Mouse (Mus musculus): ENCODE measurements around the gene Srp68. TPM values are rescaled to one million over a fixed set of nuclear protein-coding genes. Genes with fewer than 3 reads are reported as not detected.

Gene Srp68
- polyA plus RNA-seq, 1 experiment: 101 TPM

- Histone ChIP-seq H3K4me1 (ENCODE audit: control insufficient read depth, insufficient read depth, low read length) (peaks cover 3% of the 10 kb centered on the region), H3K9ac (ENCODE audit: low read depth, poor library complexity, severe bottlenecking) (no peak overlapping the region), H3K36me3 (ENCODE audit: control insufficient read depth, insufficient read depth, low read length, poor library complexity, severe bottlenecking) (no peaks in the 10 kb centered on the region), H3K9me3 (replicated peaks; ENCODE audit: control insufficient read depth, insufficient read depth, low read length, poor library complexity, severe bottlenecking) (no peaks in the 10 kb centered on the region), H3K27me3 (ENCODE audit: control insufficient read depth, insufficient read depth, low read length, poor library complexity, severe bottlenecking) (no peaks in the 10 kb centered on the region), H3K27ac (ENCODE audit: insufficient read depth, low read length) (no peak overlapping the region), H3K4me3 (ENCODE audit: low read depth, low read length) (no peak overlapping the region)
- TF ChIP-seq EP300 (IDR thresholded peaks at IDR 0.05; ENCODE audit: insufficient read depth, low read depth, low read length) (no peak), CTCF (IDR thresholded peaks at IDR 0.05; ENCODE audit: low read depth, low read length) (peak; percentile 76)
These were observed 58.8 kb downstream of the Srp68 start for GRCm38 (mm10) chr11:116215181-116215580.

- no peak for TF ChIP-seq CTCF (IDR thresholded peaks at IDR 0.05; ENCODE audit: low read depth, low read length)
- Histone ChIP-seq H3K4me1 (ENCODE audit: control insufficient read depth, insufficient read depth, low read length) (peaks cover 3% of the 10 kb centered on the region), H3K4me3 (ENCODE audit: low read depth, low read length) (no peak overlapping the region), H3K36me3 (ENCODE audit: control insufficient read depth, insufficient read depth, low read length, poor library complexity, severe bottlenecking) (no peaks in the 10 kb centered on the region), H3K27ac (ENCODE audit: insufficient read depth, low read length) (no peak overlapping the region), H3K9ac (ENCODE audit: low read depth, poor library complexity, severe bottlenecking) (no peak overlapping the region), H3K27me3 (ENCODE audit: control insufficient read depth, insufficient read depth, low read length, poor library complexity, severe bottlenecking) (no peaks in the 10 kb centered on the region), H3K9me3 (replicated peaks; ENCODE audit: control insufficient read depth, insufficient read depth, low read length, poor library complexity, severe bottlenecking) (no peaks in the 10 kb centered on the region)
These were observed 60.0 kb downstream of the Srp68 start for GRCm38 (mm10) chr11:116213877-116214510.

DNA sequence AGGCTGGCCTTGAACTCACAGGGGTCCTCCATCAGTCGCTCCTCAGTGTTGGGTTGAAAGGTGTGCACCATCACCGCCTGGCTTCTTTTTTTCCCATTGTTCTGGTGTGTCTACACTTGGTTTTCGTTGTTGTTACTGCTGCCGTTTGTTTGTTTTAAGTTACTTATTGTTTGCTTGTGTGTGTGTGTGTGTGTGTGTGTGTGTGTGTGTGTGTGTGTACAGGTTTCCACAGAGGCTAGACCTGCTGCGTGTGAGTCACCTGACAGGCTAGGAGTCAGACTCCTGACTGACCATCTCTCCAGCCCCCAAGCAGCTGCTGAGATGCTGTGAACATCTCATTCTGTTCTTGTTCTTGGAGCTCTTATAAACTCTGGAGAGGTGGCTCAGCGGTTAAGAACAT lies 61.2 kb downstream of the Srp68 start:
- peaks cover 3% of the 10 kb centered on the region for H3K4me1 ChIP-seq (ENCODE audit: control insufficient read depth, insufficient read depth, low read length)
- no peaks in the 10 kb centered on the region for H3K36me3 ChIP-seq (ENCODE audit: control insufficient read depth, insufficient read depth, low read length, poor library complexity, severe bottlenecking)
- H3K4me3 ChIP-seq (ENCODE audit: low read depth, low read length): no peak overlapping the region
- H3K27me3 ChIP-seq (ENCODE audit: control insufficient read depth, insufficient read depth, low read length, poor library complexity, severe bottlenecking): no peaks in the 10 kb centered on the region
- no peak overlapping the region for H3K27ac ChIP-seq (ENCODE audit: insufficient read depth, low read length)
- no peak for TF ChIP-seq CTCF (IDR thresholded peaks at IDR 0.05; ENCODE audit: low read depth, low read length)
- no peak for TF ChIP-seq EP300 (IDR thresholded peaks at IDR 0.05; ENCODE audit: insufficient read depth, low read depth, low read length)
- no peak for TF ChIP-seq POLR2A (IDR thresholded peaks at IDR 0.05; ENCODE audit: insufficient read depth, low read length)
- no peaks in the 10 kb centered on the region for H3K9me3 ChIP-seq (replicated peaks; ENCODE audit: control insufficient read depth, insufficient read depth, low read length, poor library complexity, severe bottlenecking)
- no peak overlapping the region for H3K9ac ChIP-seq (ENCODE audit: low read depth, poor library complexity, severe bottlenecking)

DNA sequence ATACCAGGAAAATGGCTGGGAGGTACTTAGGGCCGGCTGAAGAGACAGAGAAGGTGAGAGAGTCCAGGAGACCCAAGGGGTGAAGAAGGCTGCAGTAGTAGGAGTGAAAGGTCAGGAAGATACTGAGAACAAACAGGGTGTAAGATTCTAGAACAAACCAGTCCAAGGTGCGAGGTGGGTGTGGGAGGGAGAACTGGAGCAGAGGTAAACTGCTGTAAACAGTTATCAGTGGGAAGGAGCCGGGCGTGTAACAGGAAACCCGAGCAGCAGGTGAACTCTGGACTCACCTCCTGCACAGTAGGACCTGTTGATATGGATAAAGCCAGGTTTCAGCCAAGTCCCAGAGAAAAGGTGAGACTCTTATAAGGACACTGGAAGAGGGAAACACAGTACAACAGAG lies 63.3 kb downstream of the Srp68 start:
- Histone ChIP-seq H3K27ac (ENCODE audit: insufficient read depth, low read length) (no peak overlapping the region), H3K4me1 (ENCODE audit: control insufficient read depth, insufficient read depth, low read length) (peaks cover 3% of the 10 kb centered on the region), H3K4me3 (ENCODE audit: low read depth, low read length) (no peak overlapping the region), H3K36me3 (ENCODE audit: control insufficient read depth, insufficient read depth, low read length, poor library complexity, severe bottlenecking) (no peaks in the 10 kb centered on the region), H3K9me3 (replicated peaks; ENCODE audit: control insufficient read depth, insufficient read depth, low read length, poor library complexity, severe bottlenecking) (no peaks in the 10 kb centered on the region), H3K9ac (ENCODE audit: low read depth, poor library complexity, severe bottlenecking) (no peak overlapping the region), H3K27me3 (ENCODE audit: control insufficient read depth, insufficient read depth, low read length, poor library complexity, severe bottlenecking) (no peaks in the 10 kb centered on the region)
- TF ChIP-seq EP300 (IDR thresholded peaks at IDR 0.05; ENCODE audit: insufficient read depth, low read depth, low read length) (no peak), CTCF (IDR thresholded peaks at IDR 0.05; ENCODE audit: low read depth, low read length) (no peak), POLR2A (IDR thresholded peaks at IDR 0.05; ENCODE audit: insufficient read depth, low read length) (no peak)

- H3K36me3 ChIP-seq (ENCODE audit: control insufficient read depth, insufficient read depth, low read length, poor library complexity, severe bottlenecking): no peaks in the 10 kb centered on the region
- no peaks in the 10 kb centered on the region for H3K27me3 ChIP-seq (ENCODE audit: control insufficient read depth, insufficient read depth, low read length, poor library complexity, severe bottlenecking)
- no peak overlapping the region for H3K27ac ChIP-seq (ENCODE audit: insufficient read depth, low read length)
- no peak overlapping the region for H3K9ac ChIP-seq (ENCODE audit: low read depth, poor library complexity, severe bottlenecking)
- no peaks in the 10 kb centered on the region for H3K9me3 ChIP-seq (replicated peaks; ENCODE audit: control insufficient read depth, insufficient read depth, low read length, poor library complexity, severe bottlenecking)
- H3K4me1 ChIP-seq (ENCODE audit: control insufficient read depth, insufficient read depth, low read length): peaks cover 3% of the 10 kb centered on the region
- no peak overlapping the region for H3K4me3 ChIP-seq (ENCODE audit: low read depth, low read length)
- TF ChIP-seq POLR2A (IDR thresholded peaks at IDR 0.05; ENCODE audit: insufficient read depth, low read length): no peak
- TF ChIP-seq EP300 (IDR thresholded peaks at IDR 0.05; ENCODE audit: insufficient read depth, low read depth, low read length): no peak
- no peak for TF ChIP-seq CTCF (IDR thresholded peaks at IDR 0.05; ENCODE audit: low read depth, low read length)
These were observed 64.8 kb downstream of the Srp68 start for GRCm38 (mm10) chr11:116209257-116209656.

GRCm38 (mm10) chr11:116208660-116209059 lies 65.4 kb downstream of the Srp68 start:
- no peak overlapping the region for H3K27ac ChIP-seq (ENCODE audit: insufficient read depth, low read length)
- TF ChIP-seq EP300 (IDR thresholded peaks at IDR 0.05; ENCODE audit: insufficient read depth, low read depth, low read length): no peak
- TF ChIP-seq POLR2A (IDR thresholded peaks at IDR 0.05; ENCODE audit: insufficient read depth, low read length): no peak
- no peaks in the 10 kb centered on the region for H3K36me3 ChIP-seq (ENCODE audit: control insufficient read depth, insufficient read depth, low read length, poor library complexity, severe bottlenecking)
- H3K27me3 ChIP-seq (ENCODE audit: control insufficient read depth, insufficient read depth, low read length, poor library complexity, severe bottlenecking): no peaks in the 10 kb centered on the region
- H3K4me1 ChIP-seq (ENCODE audit: control insufficient read depth, insufficient read depth, low read length): peaks cover 3% of the 10 kb centered on the region
- H3K9ac ChIP-seq (ENCODE audit: low read depth, poor library complexity, severe bottlenecking): no peak overlapping the region
- H3K9me3 ChIP-seq (replicated peaks; ENCODE audit: control insufficient read depth, insufficient read depth, low read length, poor library complexity, severe bottlenecking): no peaks in the 10 kb centered on the region
- H3K4me3 ChIP-seq (ENCODE audit: low read depth, low read length): no peak overlapping the region

All from ES-Bruce4 (cell line).